Mouse (Mus musculus) liver, embryonic 15.5 days (tissue): ENCODE data around the gene Gm9602. TPM values are rescaled to one million over a fixed set of nuclear protein-coding genes. Genes with fewer than 3 reads are reported as not detected.
"Not testable (repeated sequence)": the region's sequence is repeated elsewhere in the genome, so short reads cannot be mapped to it uniquely, and the experiment has no call there.

Experiments used
- ATAC-seq: fragments of 200-750 bp; cut with Nextera tagmentation; 2 replicates; pipeline ENCODE4 v1.8.0; 2017; ENCODE audit warnings: moderate number of reproducible peaks, mild to moderate bottlenecking, moderate library complexity; ENCODE audit not compliant: insufficient read depth
- H3K27ac ChIP-seq: fragments of 300-500 bp; sonication (generic); replicated peaks from 2 replicates; pipeline ENCODE4 v1.5.1; 2015; ENCODE audit warnings: mild to moderate bottlenecking, inconsistent platforms
- H3K27me3 ChIP-seq: fragments of 300-500 bp; sonication (generic); 2 replicates; pipeline ENCODE4 v1.6.1; 2015; ENCODE audit warnings: mild to moderate bottlenecking, inconsistent platforms
- H3K36me3 ChIP-seq: fragments of 300-500 bp; sonication (generic); replicated peaks from 2 replicates; pipeline ENCODE4 v1.6.1; 2015; ENCODE audit warnings: moderate library complexity, mild to moderate bottlenecking, inconsistent platforms
- H3K4me1 ChIP-seq: fragments of 300-500 bp; sonication (generic); replicated peaks from 2 replicates; pipeline ENCODE4 v1.6.1; 2015; ENCODE audit warnings: inconsistent platforms
- H3K4me2 ChIP-seq: fragments of 300-500 bp; sonication (generic); 2 replicates; pipeline ENCODE4 v1.6.1; 2015; ENCODE audit warnings: moderate library complexity, mild to moderate bottlenecking, inconsistent platforms
- H3K4me3 ChIP-seq: fragments of 300-500 bp; sonication (generic); replicated peaks from 2 replicates; pipeline ENCODE4 v1.5.1; 2015; ENCODE audit warnings: mild to moderate bottlenecking, inconsistent platforms
- H3K9ac ChIP-seq: fragments of 300-500 bp; sonication (generic); 2 replicates; pipeline ENCODE4 v1.6.1; 2015; ENCODE audit warnings: moderate library complexity, mild to moderate bottlenecking, inconsistent platforms
- H3K9me3 ChIP-seq: fragments of 300-500 bp; sonication (generic); replicated peaks from 2 replicates; pipeline ENCODE4 v1.6.1; 2016; ENCODE audit warnings: inconsistent platforms
- WGBS: fragments of 180-500 bp; shearing (Covaris S2); methylation state at CpG from one replicate; pipeline ENCODE4 v1.1.7; 2015; ENCODE audit warnings: mixed read lengths; ENCODE audit not compliant: insufficient replicate concordance; 5-methylcytosine and 5-hydroxymethylcytosine counted together
- polyA plus RNA-seq: library from polyadenylated mRNA; unstranded; fragments of >200 nt; fragmentation: Nextera tagmentation; extraction: Ambion mirVana; gene quantifications from 2 replicates; pipeline ENCODE4 v1.2.1, GENCODE M21; 2015

Gm9602 gene
- not detected in 2 replicates for polyA plus RNA-seq

GRCm38 (mm10) chr14:4776037-4776436, at the start of gene Gm9602:
TSS of gene Gm9602 (plus strand) at chr14:4776337.
- ATAC-seq, H3K4me1 ChIP-seq, H3K36me3 ChIP-seq, H3K9ac ChIP-seq, H3K27ac ChIP-seq, H3K9me3 ChIP-seq, H3K27me3 ChIP-seq, H3K4me3 ChIP-seq, H3K4me2 ChIP-seq: not testable (repeated sequence)
- WGBS = 15% methylated on average over 1 of the region's 2 CpGs

- 60% methylated on average over 6 of the region's 6 CpGs for WGBS
- H3K36me3 ChIP-seq = not testable (repeated sequence)
Observed at GRCm38 (mm10) chr14:4806421-4806820, 30.3 kb downstream of the Gm9602 start.

GRCm38 (mm10) chr14:4821950-4822349, 45.8 kb downstream of the Gm9602 start:
- H3K4me3 ChIP-seq, ATAC-seq, H3K9ac ChIP-seq, H3K4me2 ChIP-seq, H3K27ac ChIP-seq, H3K27me3 ChIP-seq, H3K9me3 ChIP-seq, H3K36me3 ChIP-seq, H3K4me1 ChIP-seq: not testable (repeated sequence)
- 68% methylated on average over 4 of the region's 7 CpGs for WGBS

More at GRCm38 (mm10) chr14:4806421-4806820, 30.3 kb downstream of the Gm9602 start:
- not testable (repeated sequence) for H3K27ac ChIP-seq, H3K27me3 ChIP-seq, H3K4me1 ChIP-seq, H3K4me3 ChIP-seq, ATAC-seq, H3K9me3 ChIP-seq, H3K4me2 ChIP-seq, H3K9ac ChIP-seq

Other genes with a start within 250 kb of the Gm9602 start
- gene Gm3047, start 220.9 kb upstream of the Gm9602 start, polyA plus RNA-seq = not detected in 2 replicates
- not detected in 2 replicates for gene Gm8159, start 144.0 kb upstream of the Gm9602 start, polyA plus RNA-seq
- not detected in 2 replicates for gene Gm3239, start 112.1 kb upstream of the Gm9602 start, polyA plus RNA-seq
- gene Gm7876, start 67.1 kb upstream of the Gm9602 start, polyA plus RNA-seq = not detected in 2 replicates
- not detected in 2 replicates for gene Gm3252, start 49.6 kb upstream of the Gm9602 start, polyA plus RNA-seq
- gene Gm3269, start 61.8 kb downstream of the Gm9602 start, polyA plus RNA-seq = not detected in 2 replicates
- not detected in 2 replicates for gene Gm3264, start 79.2 kb downstream of the Gm9602 start, polyA plus RNA-seq
- gene Gm3278, start 116.1 kb downstream of the Gm9602 start, polyA plus RNA-seq = not detected in 2 replicates
- gene Gm8297, start 207.6 kb downstream of the Gm9602 start, polyA plus RNA-seq = not detected in 2 replicates
- gene Gm3298, start 239.6 kb downstream of the Gm9602 start, polyA plus RNA-seq = not detected in 2 replicates